ENCODE assay signal across 33 mouse cellular contexts in genomic region chr19:16856752-16857151, GRCm38 (mm10). TPM values are rescaled to one million over a fixed set of nuclear protein-coding genes. Genes with fewer than 3 reads are reported as not detected.
"Had no signal": no experiment of that assay in that cellular context is flagged by ENCODE, and none has a peak within 500 bp of the region (broad histone marks: within the 10 kb centered on the region; RNA-seq: fewer than 3 reads in every experiment).

No protein-coding gene starts in this region.

- DNase-seq: gastrocnemius, adult 2 months; gastrocnemius, postnatal 10 days; gastrocnemius, postnatal 25 days; heart, adult 2 months; heart, postnatal 14 days; heart, postnatal 4 days; kidney, adult 18-20 months; kidney, adult 8-10 months; kidney, postnatal 14 days; kidney, postnatal 36 days; layer of hippocampus, adult 9-11 months; layer of hippocampus, postnatal 36 days; left cerebral cortex, postnatal 4 days had no signal

- H3K27me3 ChIP-seq: heart, embryonic 15.5 days; hindbrain, embryonic 12.5 days; intestine, embryonic 15.5 days; limb, embryonic 13.5 days; liver, embryonic 12.5 days had no signal

- H3K36me3 ChIP-seq: heart, embryonic 13.5 days; heart, embryonic 15.5 days; hindbrain, embryonic 10.5 days; hindbrain, embryonic 12.5 days; intestine, embryonic 15.5 days; kidney, embryonic 15.5 days; limb, embryonic 13.5 days; limb, embryonic 15.5 days; liver, embryonic 12.5 days had no signal

- H3K4me3 ChIP-seq: gastrocnemius, adult 2 months; heart, adult 2 months; heart, embryonic 13.5 days; heart, embryonic 15.5 days; hindbrain, embryonic 10.5 days; hindbrain, embryonic 12.5 days; intestine, embryonic 15.5 days; kidney, embryonic 15.5 days; limb, embryonic 13.5 days; limb, embryonic 15.5 days; liver, embryonic 12.5 days had no signal

- H3K27ac ChIP-seq: gastrocnemius, adult 2 months; heart, adult 2 months; heart, embryonic 13.5 days; heart, embryonic 15.5 days; hindbrain, embryonic 10.5 days; hindbrain, embryonic 12.5 days; hindbrain, embryonic 14.5 days; intestine, embryonic 15.5 days; kidney, embryonic 15.5 days; kidney, postnatal 0 days; limb, embryonic 13.5 days; limb, embryonic 15.5 days; liver, embryonic 12.5 days; liver, embryonic 14.5 days had no signal

- H3K9ac ChIP-seq: heart, embryonic 13.5 days; heart, embryonic 15.5 days; hindbrain, embryonic 12.5 days; hindbrain, embryonic 14.5 days; intestine, embryonic 15.5 days; kidney, embryonic 15.5 days; limb, embryonic 13.5 days; limb, embryonic 15.5 days; liver, embryonic 12.5 days; liver, embryonic 14.5 days had no signal

- H3K4me1 ChIP-seq: heart, embryonic 13.5 days; heart, embryonic 15.5 days; hindbrain, embryonic 10.5 days; hindbrain, embryonic 12.5 days; intestine, embryonic 15.5 days; kidney, embryonic 15.5 days; limb, embryonic 13.5 days; limb, embryonic 15.5 days; liver, embryonic 12.5 days had no signal

- H3K9me3 ChIP-seq: heart, embryonic 13.5 days; heart, embryonic 15.5 days; hindbrain, embryonic 10.5 days; hindbrain, embryonic 12.5 days; intestine, embryonic 15.5 days; kidney, embryonic 15.5 days; limb, embryonic 13.5 days; limb, embryonic 15.5 days; liver, embryonic 12.5 days had no signal

RNA-seq across cellular contexts. Expression of gene Foxb2, which starts 16.9 kb away (rescaled TPM):
- polyA plus RNA-seq: heart, adult 2 months; heart, embryonic 11.5 days; heart, embryonic 13.5 days; heart, embryonic 15.5 days; heart, postnatal 0 days; inflammation-experienced regulatory T-cells, adult 6 months; intestine, embryonic 15.5 days; intestine, postnatal 0 days; kidney, embryonic 15.5 days; kidney, postnatal 0 days; large intestine, adult 2 months; limb, embryonic 11.5 days; limb, embryonic 15.5 days; liver, adult 2 months; liver, embryonic 12.5 days; liver, embryonic 14.5 days; liver, embryonic 16.5 days had no signal
